Mouse (Mus musculus) C2C12 (cell line): Measurements from ENCODE around the gene Commd4. TPM values are rescaled to one million over a fixed set of nuclear protein-coding genes. Genes with fewer than 3 reads are reported as not detected.

Source experiments
- H3K27me3 ChIP-seq: one replicate; pipeline ENCODE4 v1.6.1; 2011; ENCODE audit not compliant: control insufficient read depth, insufficient read depth, insufficient read length
- H3K36me3 ChIP-seq: one replicate; pipeline ENCODE4 v1.6.1; 2011; ENCODE audit not compliant: control insufficient read depth, insufficient read depth
- H3K4me3 ChIP-seq: one replicate; pipeline ENCODE4 v1.5.1; 2011; ENCODE audit warnings: mild to moderate bottlenecking, control low read depth; ENCODE audit not compliant: poor library complexity, insufficient read depth, severe bottlenecking
- H3K79me2 ChIP-seq: one replicate; pipeline ENCODE4 v1.6.1; 2011; ENCODE audit not compliant: control insufficient read depth, insufficient read depth
- H3K79me3 ChIP-seq: one replicate; pipeline ENCODE4 v1.6.1; 2011; ENCODE audit warnings: low read depth, control low read depth
- H3ac ChIP-seq: one replicate; pipeline ENCODE3; 2011; ENCODE audit warnings: low read depth; ENCODE audit not compliant: control insufficient read depth, insufficient read length
- CEBPB ChIP-seq: IDR thresholded peaks from one replicate; pipeline ENCODE4 v1.6.1; 2011; ENCODE audit warnings: low read depth, mild to moderate bottlenecking, control low read depth, moderate library complexity
- CTCF ChIP-seq: IDR thresholded peaks from one replicate; pipeline ENCODE4 v1.5.1; 2011; ENCODE audit not compliant: control insufficient read depth, insufficient read depth, insufficient read length
- FOSL1 ChIP-seq: IDR thresholded peaks from one replicate; pipeline ENCODE4 v1.8.0; 2011; ENCODE audit warnings: mild to moderate bottlenecking, low read length; ENCODE audit not compliant: poor library complexity, insufficient read depth, severe bottlenecking
- MAX ChIP-seq: IDR thresholded peaks from one replicate; pipeline ENCODE4 v1.6.1; 2011; ENCODE audit warnings: mild to moderate bottlenecking, control low read depth
- MYOD1 ChIP-seq: IDR thresholded peaks from one replicate; pipeline ENCODE4 v1.6.1; 2011; ENCODE audit warnings: low read depth; ENCODE audit not compliant: control insufficient read depth, insufficient read length
- MYOG ChIP-seq: IDR thresholded peaks from one replicate; pipeline ENCODE4 v1.6.1; 2011; ENCODE audit not compliant: control insufficient read depth, insufficient read length; ENCODE audit errors: extremely low read depth
- USF1 ChIP-seq: IDR thresholded peaks from one replicate; pipeline ENCODE4 v1.6.1; 2011; ENCODE audit warnings: low read depth, mild to moderate bottlenecking, control low read depth, moderate library complexity
- polyA plus RNA-seq: library from polyadenylated mRNA; unstranded; fragments of >200 nt; fragmentation: generic; extraction: Trizol; gene quantifications from one replicate; pipeline ENCODE4 v1.2.1, GENCODE M21; 2012; ENCODE audit warnings: missing spikeins

The Commd4 gene
- polyA plus RNA-seq, 1 experiment = 80.9 TPM

DNA sequence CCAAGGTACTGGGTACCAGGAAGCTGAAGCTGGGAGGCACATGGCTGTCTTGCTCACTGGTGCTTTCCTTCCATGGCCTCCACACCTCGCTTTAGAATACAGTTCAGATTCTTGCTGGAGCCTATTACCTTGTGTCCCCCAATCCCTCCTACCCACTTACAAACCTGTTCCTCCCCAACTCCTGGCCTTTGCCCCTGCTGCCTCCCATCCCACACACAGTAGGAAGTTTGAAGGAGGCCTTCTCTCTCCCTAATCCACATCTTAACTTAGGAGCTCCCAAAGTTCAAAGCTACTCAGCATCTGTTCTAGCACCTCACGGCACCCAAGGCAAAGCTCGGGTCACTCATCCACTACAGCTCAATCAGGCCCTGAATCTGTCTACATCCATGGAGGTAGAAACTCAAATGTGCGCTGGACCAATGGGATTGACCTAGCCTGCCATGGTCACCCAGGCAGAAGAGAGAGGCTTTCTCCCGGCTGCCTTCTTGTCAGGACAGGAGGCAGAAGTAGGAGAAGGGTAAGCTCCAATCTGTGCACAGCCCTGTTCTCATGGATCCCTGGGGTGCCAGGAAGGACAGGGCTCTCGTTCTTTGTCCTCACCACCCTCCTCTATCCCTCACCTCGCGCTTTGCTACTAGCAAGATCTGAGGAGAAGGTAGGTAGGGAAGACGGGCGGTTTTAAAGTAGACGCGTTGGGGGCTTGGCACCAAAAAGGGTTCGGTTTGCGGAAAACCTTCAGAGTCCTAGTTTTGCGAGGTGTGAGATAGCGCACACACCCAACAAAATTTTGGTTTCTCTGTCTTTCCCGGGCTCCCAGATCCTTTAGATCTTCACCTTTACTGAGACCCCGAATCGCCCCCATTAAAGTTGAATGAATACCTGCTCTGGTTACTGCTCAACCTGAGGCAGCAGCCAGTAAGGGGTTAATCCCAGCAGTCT lies 10.7 kb downstream of the Commd4 start:
- Histone ChIP-seq H3K79me2 (no peaks in the 10 kb centered on the region), H3K79me3 (no peaks in the 10 kb centered on the region), H3K27me3 (no peaks in the 10 kb centered on the region), H3K36me3 (no peaks in the 10 kb centered on the region), H3K4me3 (no peak overlapping the region), H3ac (peak overlapping the region; percentile 39)
- no peak for TF ChIP-seq CTCF
- TF ChIP-seq MYOD1 = no peak
- TF ChIP-seq MAX = no peak

DNA sequence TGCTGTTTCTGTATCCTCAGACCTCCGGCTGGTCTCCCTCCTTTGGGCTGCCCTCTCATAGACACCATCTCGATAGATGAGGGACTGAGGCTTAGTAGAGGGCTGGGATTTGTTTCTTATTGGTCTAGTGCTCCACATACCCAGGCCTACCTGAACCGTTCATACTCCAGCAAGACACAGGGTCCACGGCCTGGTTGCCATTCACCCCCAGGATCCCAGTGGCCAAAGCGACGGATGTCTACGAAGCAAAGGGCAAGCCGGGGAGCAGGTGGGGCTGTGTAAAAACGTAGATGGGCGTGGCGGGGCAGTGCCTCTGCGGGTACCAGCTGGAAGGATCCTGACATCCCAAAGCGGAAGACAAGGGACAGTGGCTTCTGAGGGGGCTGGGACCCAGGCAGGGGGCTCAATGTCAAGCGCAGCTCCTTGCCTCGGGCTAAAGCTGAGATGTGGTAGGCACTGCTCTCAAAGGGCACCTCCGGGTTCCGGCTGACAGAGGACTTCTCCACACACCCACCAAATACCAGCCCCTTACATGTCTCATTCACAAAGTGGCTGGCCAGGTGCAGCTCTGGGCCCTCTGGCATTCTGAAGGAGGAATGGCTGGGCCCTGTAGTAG lies 11.6 kb downstream of the Commd4 start:
- Histone ChIP-seq H3K4me3 (no peak overlapping the region), H3K79me3 (no peaks in the 10 kb centered on the region), H3K36me3 (no peaks in the 10 kb centered on the region), H3K79me2 (no peaks in the 10 kb centered on the region), H3ac (no peak overlapping the region), H3K27me3 (no peaks in the 10 kb centered on the region)
- no peak for TF ChIP-seq CEBPB
- TF ChIP-seq FOSL1 = no peak
- no peak for TF ChIP-seq USF1
- TF ChIP-seq MYOG = no peak
- no peak for TF ChIP-seq CTCF
- no peak for TF ChIP-seq MAX
- TF ChIP-seq MYOD1 = no peak

DNA sequence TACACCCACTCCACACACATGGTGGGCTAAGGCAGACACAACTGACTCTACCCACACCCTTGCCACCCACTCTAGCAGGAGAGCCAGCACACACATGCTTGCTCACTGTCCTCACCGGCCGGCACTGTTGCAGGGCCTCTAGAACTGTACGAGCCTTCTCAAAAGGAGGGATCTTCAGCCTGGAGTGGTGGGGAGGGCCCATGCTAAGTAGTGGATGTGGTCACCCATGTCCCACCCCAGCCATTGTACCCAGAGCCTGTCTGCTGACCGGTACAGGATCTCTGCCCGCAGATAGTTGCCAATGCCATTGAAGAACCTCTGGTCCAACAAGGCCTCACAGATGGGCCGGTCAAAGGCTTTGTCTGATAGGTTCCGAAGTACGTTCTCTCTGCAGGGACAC lies 13.3 kb downstream of the Commd4 start:
- no peaks in the 10 kb centered on the region for H3K79me3 ChIP-seq
- TF ChIP-seq FOSL1 = no peak
- TF ChIP-seq CTCF = no peak
- TF ChIP-seq CEBPB = no peak
- TF ChIP-seq MYOG = no peak
- TF ChIP-seq MAX = no peak
- no peak for TF ChIP-seq MYOD1
- TF ChIP-seq USF1 = no peak
- no peak overlapping the region for H3ac ChIP-seq
- no peak overlapping the region for H3K4me3 ChIP-seq
- peaks cover 4% of the 10 kb centered on the region for H3K36me3 ChIP-seq
- H3K27me3 ChIP-seq = no peaks in the 10 kb centered on the region
- H3K79me2 ChIP-seq = no peaks in the 10 kb centered on the region

DNA sequence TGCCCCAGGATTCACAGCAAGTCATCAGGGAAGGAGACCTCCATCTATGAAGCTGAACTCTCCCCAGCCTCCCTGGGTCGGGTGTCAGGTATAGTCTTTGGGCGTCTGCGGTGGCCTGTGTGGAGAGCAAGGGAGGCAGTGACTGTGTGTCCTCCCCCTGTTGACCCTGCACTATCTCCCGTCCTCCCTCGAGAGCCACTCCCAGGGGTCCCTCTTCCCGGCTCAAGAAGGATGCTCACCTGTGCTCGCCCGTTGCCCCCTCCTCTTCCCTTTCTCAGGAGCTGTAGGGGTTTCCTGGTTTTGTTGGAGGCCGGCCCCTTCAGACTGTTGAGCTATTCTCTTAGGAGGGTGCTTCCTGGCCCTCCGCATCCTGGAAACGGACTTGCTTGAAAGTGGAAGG lies 14.9 kb downstream of the Commd4 start:
- H3K79me2 ChIP-seq = no peaks in the 10 kb centered on the region
- no peak overlapping the region for H3K4me3 ChIP-seq
- H3ac ChIP-seq = no peak overlapping the region
- H3K27me3 ChIP-seq = no peaks in the 10 kb centered on the region
- no peak for TF ChIP-seq MYOG
- no peak for TF ChIP-seq FOSL1
- TF ChIP-seq CTCF = no peak
- no peaks in the 10 kb centered on the region for H3K79me3 ChIP-seq
- H3K36me3 ChIP-seq = peaks cover 4% of the 10 kb centered on the region

DNA sequence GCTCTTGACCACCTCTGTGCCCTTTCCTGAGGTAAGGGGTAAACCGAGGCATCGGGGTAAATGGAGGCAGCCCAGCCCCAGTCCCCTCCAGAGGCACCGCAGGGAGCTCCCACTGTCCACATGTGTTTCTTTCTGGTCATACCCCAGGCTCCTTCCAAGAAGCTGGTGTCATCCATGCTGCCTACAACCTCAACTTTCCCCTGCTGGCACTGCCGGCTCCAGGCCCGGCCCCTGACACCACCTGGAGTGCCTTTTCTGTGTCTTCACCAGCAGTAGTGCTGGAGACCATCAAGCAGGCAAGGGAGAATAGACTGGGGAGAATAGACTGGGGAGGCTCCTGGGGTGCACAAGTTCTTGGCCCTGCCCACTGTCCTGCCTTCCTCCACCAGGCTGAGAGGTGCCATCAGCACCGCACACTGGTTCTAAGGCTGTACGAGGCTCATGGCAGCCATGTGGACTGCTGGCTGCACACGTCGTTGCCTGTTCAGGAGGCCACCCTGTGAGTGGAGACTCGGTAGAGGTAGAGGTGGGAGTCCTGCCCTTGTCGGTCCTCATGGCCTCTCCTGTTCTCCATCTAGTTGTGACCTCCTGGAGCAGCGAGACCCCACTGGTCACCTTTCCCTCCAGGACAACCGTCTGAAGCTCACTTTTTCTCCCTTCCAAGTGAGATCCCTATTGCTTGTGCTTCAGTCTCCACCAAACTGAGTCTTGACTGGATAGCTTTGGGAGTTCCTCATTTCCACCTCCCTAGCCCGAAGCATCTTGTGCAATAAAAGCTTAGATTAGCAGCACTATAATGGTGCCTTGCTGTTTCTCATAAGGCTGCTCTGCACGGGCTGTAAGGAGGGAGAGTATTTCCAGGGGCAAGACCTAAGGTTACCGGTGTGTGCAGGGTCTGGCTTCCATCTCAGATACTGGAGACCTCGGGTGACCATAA lies 16.4 kb downstream of the Commd4 start:
- TF ChIP-seq USF1 = no peak
- TF ChIP-seq MYOG = no peak
- no peak for TF ChIP-seq FOSL1
- no peak for TF ChIP-seq MAX
- TF ChIP-seq CEBPB = no peak
- no peak for TF ChIP-seq CTCF
- TF ChIP-seq MYOD1 = no peak
- no peaks in the 10 kb centered on the region for H3K27me3 ChIP-seq
- H3K4me3 ChIP-seq = no peak overlapping the region
- H3K79me3 ChIP-seq = no peaks in the 10 kb centered on the region
- no peak overlapping the region for H3ac ChIP-seq
- H3K79me2 ChIP-seq = no peaks in the 10 kb centered on the region
- H3K36me3 ChIP-seq = peaks cover 4% of the 10 kb centered on the region
